Comparison of ENCODE assay signal across 15 mouse cellular contexts in genomic region chr11:25005491-25005890, GRCm38 (mm10).
A peak's percentile ranks its signal among the peaks of the same experiment; 100 is the strongest.
DNase-seq lines count a peak whose midpoint lies in the region; ATAC-seq lines count a peak whose summit lies in the region.
"Had no signal": no experiment of that assay in that cellular context is flagged by ENCODE, and none has a peak within 500 bp of the region (broad histone marks: within the 10 kb centered on the region; RNA-seq: fewer than 3 reads in every experiment).

No protein-coding gene starts in this region.

- ATAC-seq in midbrain, embryonic 14.5 days (ENCODE audit: low FRiP score, low TSS enrichment) = no peak
- no peak; the same call in 1 of the 2 replicates for ATAC-seq in midbrain, embryonic 11.5 days (ENCODE audit: low FRiP score)
- ATAC-seq: forebrain, postnatal 0 days; inflammation-experienced regulatory T-cells, adult 6 months; lung, postnatal 0 days had no signal

- no peaks in the 10 kb centered on the region for H3K27me3 ChIP-seq in midbrain, embryonic 14.5 days (ENCODE audit: control insufficient read depth, insufficient read depth, low read length)
- no peaks in the 10 kb centered on the region for H3K27me3 ChIP-seq in midbrain, embryonic 11.5 days (ENCODE audit: control insufficient read depth, insufficient read depth, low read length)
- H3K27me3 ChIP-seq: liver, embryonic 13.5 days had no signal

- no peak overlapping the region for H3K9ac ChIP-seq in midbrain, embryonic 14.5 days (replicated peaks; ENCODE audit: low read length)
- H3K9ac ChIP-seq in midbrain, embryonic 11.5 days (ENCODE audit: low read length) = no peak overlapping the region
- H3K9ac ChIP-seq: forebrain, postnatal 0 days; liver, embryonic 13.5 days had no signal

- H3K4me3 ChIP-seq in midbrain, embryonic 14.5 days (replicated peaks; ENCODE audit: low read depth, low read length) = no peak overlapping the region
- H3K4me3 ChIP-seq in midbrain, embryonic 11.5 days (ENCODE audit: low read depth, low read length) = no peak overlapping the region
- H3K4me3 ChIP-seq: gastrocnemius, adult 2 months; liver, embryonic 13.5 days; midbrain, embryonic 10.5 days had no signal

- WGBS in midbrain, embryonic 14.5 days = 31% methylated on average over 5 of the region's 5 CpGs
- 29% methylated on average over 5 of the region's 5 CpGs for WGBS in midbrain, embryonic 11.5 days

- H3K9me3 ChIP-seq in midbrain, embryonic 14.5 days (ENCODE audit: control insufficient read depth, low read length) = no peaks in the 10 kb centered on the region
- H3K9me3 ChIP-seq in midbrain, embryonic 11.5 days (ENCODE audit: control insufficient read depth, low read length) = no peaks in the 10 kb centered on the region
- H3K9me3 ChIP-seq: liver, embryonic 13.5 days; midbrain, embryonic 10.5 days had no signal

- H3K4me2 ChIP-seq in midbrain, embryonic 14.5 days (ENCODE audit: low read length) = no peak overlapping the region
- H3K4me2 ChIP-seq in midbrain, embryonic 11.5 days = no peak overlapping the region
- H3K4me2 ChIP-seq: liver, embryonic 13.5 days had no signal

- no peaks in the 10 kb centered on the region for H3K4me1 ChIP-seq in midbrain, embryonic 14.5 days (ENCODE audit: control insufficient read depth, insufficient read depth, low read length)
- peaks cover 2% of the 10 kb centered on the region; the same call in 1 of the 2 replicates for H3K4me1 ChIP-seq in midbrain, embryonic 11.5 days (ENCODE audit: control insufficient read depth, insufficient read depth, low read length)
- H3K4me1 ChIP-seq: liver, embryonic 13.5 days had no signal

- DNase-seq in midbrain, embryonic 14.5 days = peak; percentile 9
- no peak for DNase-seq in midbrain, embryonic 11.5 days (ENCODE audit: low spot score, missing footprints)
- DNase-seq in adrenal gland, postnatal 10 days = peak; percentile 65
- DNase-seq in embryo, embryonic 10.5 days (ENCODE audit: low spot score) = peak; percentile 24
- DNase-seq in yolk sac, embryonic 10.5 days (ENCODE audit: low spot score) = peak; percentile 31
- DNase-seq in kidney, adult 8-10 months = no peak
- DNase-seq in layer of hippocampus, adult 18-20 months (ENCODE audit: low spot score in 2 of 2) = no peak
- DNase-seq: cerebellum, adult 18-20 months; forebrain, postnatal 0 days; gastrocnemius, adult 2 months; liver, embryonic 13.5 days; thymus, adult 18-20 months had no signal

- no peak overlapping the region for H3K27ac ChIP-seq in midbrain, embryonic 14.5 days (replicated peaks; ENCODE audit: low read depth, low read length)
- no peak overlapping the region for H3K27ac ChIP-seq in midbrain, embryonic 11.5 days (ENCODE audit: low read depth, low read length)
- H3K27ac ChIP-seq: gastrocnemius, adult 2 months; liver, embryonic 13.5 days; midbrain, embryonic 10.5 days had no signal

- no peaks in the 10 kb centered on the region for H3K36me3 ChIP-seq in midbrain, embryonic 14.5 days (ENCODE audit: control insufficient read depth, insufficient read depth, low read length)
- H3K36me3 ChIP-seq in midbrain, embryonic 11.5 days (ENCODE audit: control insufficient read depth, insufficient read depth, low read length) = no peaks in the 10 kb centered on the region
- H3K36me3 ChIP-seq: liver, embryonic 13.5 days; midbrain, embryonic 10.5 days had no signal

Comparison
In these comparisons a context has a peak if more than half of its experiments do, and no peak if none do; other contexts are left out.
1. DNase-seq: peak in midbrain, embryonic 14.5 days (single experiment), adrenal gland, postnatal 10 days (single experiment), embryo, embryonic 10.5 days (single experiment) and yolk sac, embryonic 10.5 days (single experiment); none in midbrain, embryonic 11.5 days (single experiment), kidney, adult 8-10 months (0 of 2) and layer of hippocampus, adult 18-20 months (0 of 2).